Comparison of ENCODE assay signal across 1 mouse cellular context in genomic region chr19:4793831-4794422, GRCm38 (mm10).
A peak's percentile ranks its signal among the peaks of the same experiment; 100 is the strongest.
TF ChIP-seq lines count a peak whose summit lies in the region.

Gene Rbm4 (minus strand): TSS chr19:4793901.

TF ChIP-seq in CH12.LX, 34 proteins besides CTCF, POLR2A, EP300 and RAD21 (continued from another document):
- TF ChIP-seq POLR2AphosphoS2 (IDR thresholded peaks at IDR 0.05; ENCODE audit: low read depth, low read length) = peak; percentile 91
- no peak for TF ChIP-seq ZKSCAN1 (IDR thresholded peaks at IDR 0.05; ENCODE audit: borderline replicate concordance, low read depth, low read length)
- 0 out of 2 replicates have a peak, but pooled peaks have one; percentile 3 for TF ChIP-seq MEF2A (IDR thresholded peaks at IDR 0.05; ENCODE audit: borderline replicate concordance, low read depth, low read length)
- TF ChIP-seq MXI1 (IDR thresholded peaks at IDR 0.05; ENCODE audit: low read depth, low read length) = peak; percentile 23
- no peak for TF ChIP-seq PAX5 (IDR thresholded peaks at IDR 0.05; ENCODE audit: low read length)
- TF ChIP-seq ETS1 (conservative IDR thresholded peaks at IDR 0.05; ENCODE audit: low read depth, low read length) = no peak
- no peak for TF ChIP-seq JUN (IDR thresholded peaks at IDR 0.05; ENCODE audit: insufficient read depth, low read depth, low read length)
- TF ChIP-seq ZNF384 (IDR thresholded peaks at IDR 0.05; ENCODE audit: low read depth, low read length) = no peak
- TF ChIP-seq JUND (conservative IDR thresholded peaks at IDR 0.05; ENCODE audit: low read depth, low read length) = no peak
- peak; percentile 93 for TF ChIP-seq CHD2 (IDR thresholded peaks at IDR 0.05; ENCODE audit: low read length)
- peak; percentile 58; the same call in 1 of the 2 replicates for TF ChIP-seq SIN3A (IDR thresholded peaks at IDR 0.05; ENCODE audit: low read length)
- TF ChIP-seq MAFK (IDR thresholded peaks at IDR 0.05; ENCODE audit: insufficient replicate concordance, low read length) = no peak
